Mouse (Mus musculus) large intestine, adult 2 months (tissue): Measurements from ENCODE around the gene Cdk2ap1. TPM values are rescaled to one million over a fixed set of nuclear protein-coding genes. Genes with fewer than 3 reads are reported as not detected.
"Not testable (repeated sequence)": the region's sequence is repeated elsewhere in the genome, so short reads cannot be mapped to it uniquely, and the experiment has no call there.

Experiments
- DNase-seq: peaks from one replicate; pipeline ENCODE4 v3.0.0-alpha.2; 2012; ENCODE audit warnings: low read depth, low spot score
- WGBS: fragments of 180-500 bp; shearing (Covaris S2); methylation state at CpG from one replicate; pipeline ENCODE4 v1.1.7; 2018; 5-methylcytosine and 5-hydroxymethylcytosine counted together
- polyA plus RNA-seq: library from polyadenylated mRNA; depleted of rRNA; stranded (reverse); fragments of >200 nt; gene quantifications from 2 replicates; pipeline ENCODE4 v1.2.3, GENCODE M21; 2012

The Cdk2ap1 gene
- polyA plus RNA-seq, 1 experiment: 118 TPM

GRCm38 (mm10) chr5:124352141-124352920 lies 10.6 kb downstream of the Cdk2ap1 start:
- 1% methylated on average over 30 of the region's 30 CpGs for WGBS
- no peak for DNase-seq

- no peak for DNase-seq
Observed at GRCm38 (mm10) chr5:124351604-124352003, 11.3 kb downstream of the Cdk2ap1 start.

GRCm38 (mm10) chr5:124351111-124351560 lies 11.7 kb downstream of the Cdk2ap1 start:
- DNase-seq: no peak
- 3% methylated on average over 7 of the region's 7 CpGs for WGBS

More at GRCm38 (mm10) chr5:124351604-124352003, 11.3 kb downstream of the Cdk2ap1 start:
- WGBS: 38% methylated on average over 3 of the region's 3 CpGs

DNA sequence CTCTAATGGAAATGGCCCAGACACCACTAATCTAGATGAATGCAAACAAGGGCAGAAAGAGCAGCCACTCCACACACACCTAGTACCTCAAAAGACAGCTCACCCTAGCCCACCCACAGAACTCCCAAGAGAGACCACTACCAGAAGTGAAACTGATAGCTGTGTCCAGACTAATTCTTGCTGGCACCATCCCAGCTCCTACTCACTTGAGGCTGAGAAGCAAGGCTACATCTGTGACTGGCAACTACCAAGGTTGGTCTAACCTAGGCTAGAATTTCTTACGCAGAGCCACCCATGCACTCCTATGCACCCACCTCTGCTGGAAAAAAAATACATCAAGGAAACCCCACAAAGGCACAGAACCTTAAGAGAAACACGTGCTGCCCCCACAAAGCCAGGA lies 12.5 kb downstream of the Cdk2ap1 start:
- DNase-seq: no peak
- 78% methylated on average over 2 of the region's 2 CpGs for WGBS

GRCm38 (mm10) chr5:124349196-124349595 lies 13.7 kb downstream of the Cdk2ap1 start:
- DNase-seq: no peak
- 92% methylated on average over 17 of the region's 17 CpGs for WGBS

GRCm38 (mm10) chr5:124342897-124343296 lies 20.0 kb downstream of the Cdk2ap1 start:
- DNase-seq: no peak
- WGBS: 70% methylated on average over 8 of the region's 8 CpGs

GRCm38 (mm10) chr5:124341753-124342339 lies 21.0 kb downstream of the Cdk2ap1 start:
- not testable (repeated sequence) for DNase-seq
- 63% methylated on average over 6 of the region's 6 CpGs for WGBS

DNA sequence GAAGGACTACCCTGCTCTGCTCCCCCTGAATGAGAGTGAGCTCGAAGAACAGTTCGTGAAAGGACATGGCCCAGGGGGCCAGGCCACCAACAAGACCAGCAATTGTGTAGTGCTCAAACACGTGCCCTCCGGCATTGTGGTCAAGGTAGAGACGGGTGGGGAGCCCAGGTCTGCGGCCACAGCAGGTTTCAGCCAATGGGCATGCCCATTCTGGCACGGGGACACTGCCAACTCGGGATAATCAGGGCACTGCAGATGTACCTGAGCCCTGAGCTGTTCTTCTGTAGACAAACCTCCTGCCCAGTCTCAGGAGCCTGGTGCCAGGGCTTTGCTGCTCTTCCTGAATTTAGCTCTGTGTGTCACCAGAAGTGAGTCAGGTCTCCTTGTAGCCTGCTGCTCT lies 24.1 kb downstream of the Cdk2ap1 start:
- DNase-seq: no peak
- 91% methylated on average over 8 of the region's 8 CpGs for WGBS

- no peak for DNase-seq
Observed at GRCm38 (mm10) chr5:124337909-124338308, 25.0 kb downstream of the Cdk2ap1 start.

DNA sequence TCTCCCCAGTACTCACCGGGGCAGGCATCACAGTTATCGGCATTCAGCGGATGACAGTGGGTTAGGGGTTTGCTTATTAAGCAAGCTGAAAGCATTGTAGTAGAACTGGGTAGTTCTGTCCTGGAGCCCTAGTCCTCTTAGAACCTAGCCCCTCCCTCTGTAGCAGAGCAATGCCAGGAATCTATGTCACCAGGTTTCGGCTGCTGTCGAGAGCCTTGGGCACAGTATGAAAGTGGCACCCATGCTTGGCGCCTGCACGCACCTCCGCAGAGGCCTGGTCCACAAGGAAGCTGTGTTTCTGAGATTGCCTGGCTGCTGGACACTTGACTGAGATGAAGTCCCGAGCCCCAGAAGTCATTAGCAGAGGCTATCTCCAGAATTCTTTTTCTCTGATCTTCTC lies 25.8 kb downstream of the Cdk2ap1 start:
- no peak for DNase-seq
- 91% methylated on average over 9 of the region's 9 CpGs for WGBS

More at GRCm38 (mm10) chr5:124337909-124338308, 25.0 kb downstream of the Cdk2ap1 start:
- 66% methylated on average over 9 of the region's 9 CpGs for WGBS

- DNase-seq: no peak
- 74% methylated on average over 6 of the region's 6 CpGs for WGBS
Observed at GRCm38 (mm10) chr5:124334392-124334791, 28.5 kb downstream of the Cdk2ap1 start.

DNA sequence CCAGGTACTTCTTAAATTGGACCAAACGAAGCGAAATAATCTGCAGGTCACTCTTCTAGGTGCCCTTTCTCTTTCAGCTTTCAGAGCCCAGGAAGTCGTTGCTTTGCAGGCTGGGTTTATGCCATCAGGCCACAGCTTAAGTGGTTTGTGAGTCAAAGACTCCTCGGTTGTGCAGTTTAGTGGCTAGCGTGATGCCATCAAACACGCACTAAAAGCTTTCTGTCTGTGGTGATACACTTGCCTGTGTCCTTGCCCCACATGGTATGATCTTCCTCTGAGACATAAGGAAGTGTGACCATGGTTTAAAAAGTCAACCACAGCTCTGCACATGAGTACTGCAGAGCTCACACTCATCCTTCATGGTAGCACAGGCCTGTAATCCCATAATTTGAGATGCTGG lies 32.8 kb downstream of the Cdk2ap1 start:
- DNase-seq: no peak
- 82% methylated on average over 6 of the region's 6 CpGs for WGBS

DNA sequence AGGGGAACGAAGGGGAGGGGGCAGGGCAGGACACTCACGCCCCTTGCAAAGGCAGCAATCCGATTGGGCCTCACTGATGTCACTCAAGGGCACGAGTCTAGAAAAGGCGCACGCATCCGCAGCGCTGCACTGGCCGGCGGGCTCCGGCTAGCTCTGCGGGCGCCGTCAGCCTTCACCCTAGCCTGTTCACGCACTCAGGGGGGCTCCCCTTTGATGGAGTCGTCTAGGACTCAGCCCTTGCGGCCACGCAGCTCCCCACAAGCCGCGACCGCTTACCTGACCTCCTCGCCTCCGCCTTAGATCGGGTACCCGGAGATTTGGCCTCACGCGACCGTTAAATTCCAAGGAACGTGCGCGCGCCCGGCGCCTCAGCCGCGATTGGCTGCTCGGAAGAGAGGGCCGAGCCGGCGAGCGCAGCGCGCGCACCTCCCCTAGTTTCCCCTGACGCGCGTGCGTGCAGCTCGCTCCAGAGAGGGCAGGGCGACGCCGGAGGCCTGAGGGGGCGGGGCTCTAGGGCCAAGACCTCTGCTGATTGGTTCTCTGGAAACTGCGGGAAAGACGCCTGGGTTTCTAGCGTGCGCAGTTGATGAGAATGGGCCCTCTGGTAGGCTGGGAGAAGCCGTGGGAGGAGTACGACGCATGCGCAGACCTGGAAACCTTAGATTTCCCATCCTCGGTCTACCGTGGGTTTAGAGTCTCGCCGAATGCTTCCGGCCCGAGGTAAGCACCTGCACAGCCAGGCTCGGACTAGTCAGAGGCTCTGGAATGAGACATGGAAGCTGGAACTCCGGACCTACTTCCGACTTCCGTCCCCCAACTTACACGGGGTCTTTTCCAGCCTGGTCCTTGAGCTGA lies 35.1 kb downstream of the Cdk2ap1 start, which contains the start of the genes Mphosph9 and 2810006K23Rik:
Mphosph9 (minus strand) TSS at position 463 of the 855 bp plus-strand sequence.
2810006K23Rik (plus strand) TSS at position 580 of the 855 bp plus-strand sequence.
- under 1% methylated on average over 72 of the region's 72 CpGs for WGBS
- peak; percentile 99 for DNase-seq

- WGBS: 2% methylated on average over 8 of the region's 8 CpGs
- no peak for DNase-seq
Observed at GRCm38 (mm10) chr5:124326829-124327228, 36.1 kb downstream of the Cdk2ap1 start.

DNA sequence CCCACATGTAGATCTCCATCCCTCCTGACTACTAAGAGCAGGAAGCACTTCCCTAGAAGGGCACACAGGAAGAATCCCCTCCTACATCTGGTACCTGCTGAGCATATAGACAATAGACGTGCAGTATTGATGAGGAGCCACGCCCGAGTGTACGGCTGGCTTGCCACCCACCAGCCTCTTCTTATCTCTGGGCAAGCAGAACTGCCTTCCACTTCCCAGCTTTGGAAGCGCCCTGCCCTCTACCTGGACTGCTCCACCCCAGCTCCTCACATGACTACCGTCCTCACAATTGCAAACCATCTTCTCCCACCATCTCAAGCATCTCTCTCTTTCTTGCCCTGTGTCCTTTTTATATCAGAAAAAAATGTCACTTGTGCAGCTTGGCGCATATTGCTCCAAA lies 45.2 kb downstream of the Cdk2ap1 start:
- 60% methylated on average over 7 of the region's 7 CpGs for WGBS
- DNase-seq: no peak

DNA sequence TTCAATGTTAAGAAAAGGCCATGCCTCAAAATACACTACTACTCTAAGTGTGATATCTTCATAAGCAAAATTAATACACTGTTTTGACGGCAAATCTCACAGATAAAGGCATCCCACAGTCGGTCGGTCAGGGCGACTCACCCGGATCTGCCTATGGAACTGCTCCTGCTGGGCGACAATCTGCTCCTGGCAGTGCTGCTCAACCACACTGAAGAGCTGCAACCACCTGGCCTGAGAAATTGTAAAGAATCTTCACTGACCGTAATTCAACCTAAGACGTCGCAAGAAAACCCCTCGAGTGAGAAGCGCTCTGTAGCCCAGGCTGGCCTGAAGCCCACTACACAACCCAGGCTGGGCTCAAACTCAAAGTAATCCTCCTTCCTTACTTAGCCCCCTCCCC lies 46.9 kb downstream of the Cdk2ap1 start:
- WGBS: 94% methylated on average over 11 of the region's 11 CpGs
- no peak for DNase-seq

DNA sequence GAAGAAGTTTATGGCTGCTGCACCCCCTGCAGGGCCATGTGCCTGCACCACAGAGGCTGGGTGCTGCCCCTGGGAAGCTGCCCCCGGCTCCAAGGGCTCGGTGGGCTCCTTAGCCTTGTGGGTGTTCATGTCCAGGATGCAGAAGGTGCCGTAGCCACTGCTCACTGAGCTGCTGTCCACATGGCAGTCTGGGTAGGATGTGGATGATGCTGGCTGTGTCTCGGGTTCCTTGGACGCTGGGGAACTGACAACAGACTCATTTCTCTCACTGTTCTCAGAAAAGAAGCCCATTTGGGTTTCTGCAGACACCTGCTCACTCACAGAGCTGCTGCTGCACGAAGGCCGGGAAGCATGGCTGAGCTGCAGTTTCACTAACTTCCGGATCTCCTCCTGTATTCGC lies 47.4 kb downstream of the Cdk2ap1 start:
- DNase-seq: no peak
- WGBS: 93% methylated on average over 9 of the region's 9 CpGs

GRCm38 (mm10) chr5:124310091-124310490 lies 52.8 kb downstream of the Cdk2ap1 start:
- WGBS: 92% methylated on average over 11 of the region's 11 CpGs
- no peak for DNase-seq

GRCm38 (mm10) chr5:124309155-124309554 lies 53.7 kb downstream of the Cdk2ap1 start:
- no peak for DNase-seq
- 96% methylated on average over 10 of the region's 10 CpGs for WGBS

DNA sequence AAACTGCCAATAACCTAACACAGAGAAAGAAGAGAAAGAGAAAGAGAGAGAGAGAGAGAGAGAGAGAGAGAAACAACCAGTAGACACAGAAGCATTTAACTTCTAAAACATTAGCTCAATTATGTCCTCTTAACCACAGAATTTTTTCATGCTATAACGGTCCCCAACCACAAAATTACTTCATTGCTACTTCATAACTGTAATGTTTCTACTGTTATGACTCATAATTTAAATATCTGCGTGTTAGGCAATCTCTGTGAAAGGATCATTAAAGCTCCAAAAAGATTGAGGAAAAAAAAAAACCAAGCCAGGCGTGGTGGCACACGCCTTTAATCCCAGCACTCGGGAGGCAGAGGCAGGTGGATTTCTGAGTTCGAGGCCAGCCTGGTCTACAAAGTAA lies 60.0 kb downstream of the Cdk2ap1 start:
- not testable (repeated sequence) for DNase-seq
- 59% methylated on average over 6 of the region's 6 CpGs for WGBS
